Mouse (Mus musculus) midbrain, embryonic 14.5 days (tissue): Measurements from ENCODE around the gene Ppfia3. TPM values are rescaled to one million over a fixed set of nuclear protein-coding genes. Genes with fewer than 3 reads are reported as not detected.
"Not testable (repeated sequence)": the region's sequence is repeated elsewhere in the genome, so short reads cannot be mapped to it uniquely, and the experiment has no call there.

ENCODE experiments used
- ATAC-seq: fragments of 200-750 bp; cut with Nextera tagmentation; 2 replicates; pipeline ENCODE4 v1.8.0; 2017; ENCODE audit warnings: moderate number of reproducible peaks, moderate library complexity; ENCODE audit not compliant: low FRiP score, low TSS enrichment
- DNase-seq: peaks from one replicate; pipeline ENCODE4 v3.0.0-alpha.2; 2015
- H3K27ac ChIP-seq: fragments of 300-500 bp; sonication (generic); replicated peaks from 2 replicates; pipeline ENCODE4 v1.5.1; 2014; ENCODE audit warnings: mild to moderate bottlenecking, low read depth, low read length, moderate library complexity
- H3K27me3 ChIP-seq: fragments of 300-500 bp; sonication (generic); 2 replicates; pipeline ENCODE4 v1.6.1; 2014; ENCODE audit warnings: low read length, control low read depth, mixed read lengths; ENCODE audit not compliant: control insufficient read depth, insufficient read depth
- H3K36me3 ChIP-seq: fragments of 300-500 bp; sonication (generic); 2 replicates; pipeline ENCODE4 v1.6.1; 2014; ENCODE audit warnings: low read length, control low read depth; ENCODE audit not compliant: control insufficient read depth, insufficient read depth
- H3K4me1 ChIP-seq: fragments of 300-500 bp; sonication (generic); 2 replicates; pipeline ENCODE4 v1.6.1; 2014; ENCODE audit warnings: mild to moderate bottlenecking, antibody characterized with exemption, low read length, control low read depth; ENCODE audit not compliant: control insufficient read depth, insufficient read depth
- H3K4me2 ChIP-seq: fragments of 300-500 bp; sonication (generic); 2 replicates; pipeline ENCODE4 v1.6.1; 2014; ENCODE audit warnings: mild to moderate bottlenecking, low read length, moderate library complexity
- H3K4me3 ChIP-seq: fragments of 300-500 bp; sonication (generic); replicated peaks from 2 replicates; pipeline ENCODE4 v1.5.1; 2014; ENCODE audit warnings: low read depth, low read length
- H3K9ac ChIP-seq: fragments of 300-500 bp; sonication (generic); replicated peaks from 2 replicates; pipeline ENCODE4 v1.6.1; 2014; ENCODE audit warnings: mild to moderate bottlenecking, low read length, moderate library complexity
- H3K9me3 ChIP-seq: fragments of 300-500 bp; sonication (generic); 2 replicates; pipeline ENCODE4 v1.6.1; 2016; ENCODE audit warnings: low read length, control low read depth, mixed read lengths; ENCODE audit not compliant: control insufficient read depth
- WGBS: fragments of 180-500 bp; shearing (Covaris S2); extraction: QIAGEN DNeasy Blood & Tissue Kit; methylation state at CpG from one replicate; pipeline ENCODE4 v1.1.7; 2014; 5-methylcytosine and 5-hydroxymethylcytosine counted together
- polyA plus RNA-seq: library from polyadenylated mRNA; unstranded; fragments of >200 nt; fragmentation: Nextera tagmentation; extraction: Ambion mirVana; gene quantifications from 2 replicates; pipeline ENCODE4 v1.2.1, GENCODE M21; 2014

Ppfia3 gene
- polyA plus RNA-seq, 1 experiment from 2014 or later: 26.9 TPM

GRCm38 (mm10) chr7:45396337-45396775, 29.5 kb upstream of the Ppfia3 start:
- peak overlapping the region; percentile 68 for H3K4me3 ChIP-seq
- H3K9ac ChIP-seq: peak overlapping the region; percentile 24; the same call in 1 of the 2 replicates
- peak overlapping the region; percentile 59 for H3K4me2 ChIP-seq
- not testable (repeated sequence) for H3K27me3 ChIP-seq, DNase-seq, H3K9me3 ChIP-seq
- peaks cover 18% of the 10 kb centered on the region for H3K4me1 ChIP-seq
- 5% methylated on average over 3 of the region's 3 CpGs for WGBS
- peaks cover 17% of the 10 kb centered on the region for H3K36me3 ChIP-seq
- ATAC-seq: peak; percentile 7
- H3K27ac ChIP-seq: 0 out of 2 replicates have a peak overlapping the region, but pooled peaks have one; percentile 69

- peak within 1 kb of the TSS; percentile 95 for H3K27ac ChIP-seq
- H3K4me1 ChIP-seq: peaks cover 18% of the 10 kb centered on the region
- peaks cover 22% of the 10 kb centered on the region for H3K36me3 ChIP-seq
- H3K27me3 ChIP-seq: no peaks in the 10 kb centered on the region
- peak within 1 kb of the TSS; percentile 68 for H3K4me3 ChIP-seq
- WGBS: under 1% methylated on average over 60 of the region's 60 CpGs
- H3K9ac ChIP-seq: peak within 1 kb of the TSS; percentile 87
- peak within 1 kb of the TSS; percentile 99 for H3K4me2 ChIP-seq
- H3K9me3 ChIP-seq: no peaks in the 10 kb centered on the region
- ATAC-seq (peak; percentile 96), DNase-seq (peak; percentile 100)
Measured at GRCm38 (mm10) chr7:45395578-45396336, 28.9 kb upstream of the Ppfia3 start, which contains the start of gene Snrnp70. Snrnp70 (minus strand) TSS chr7:45395742.

DNA sequence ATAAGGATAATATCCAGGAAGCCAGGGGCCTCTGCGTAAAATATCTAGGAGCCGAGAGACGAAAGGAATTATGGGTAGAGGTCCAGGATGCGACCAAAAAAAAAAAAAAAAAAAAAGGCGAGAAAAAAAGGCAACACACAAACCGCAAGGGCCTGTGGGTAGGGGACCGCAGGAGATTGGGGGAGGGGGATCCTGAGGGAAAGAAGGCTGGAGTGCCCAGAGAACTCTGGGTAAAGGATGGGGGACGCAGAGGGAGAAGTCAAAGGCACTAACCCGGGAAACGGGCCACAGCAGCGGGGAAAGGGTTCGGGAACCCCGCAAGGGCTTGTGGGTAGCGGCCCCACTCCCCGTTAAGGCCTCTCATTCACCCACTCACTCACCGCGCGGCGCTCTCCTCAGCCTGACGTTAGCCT, 28.3 kb upstream of the Ppfia3 start:
- no peaks in the 10 kb centered on the region for H3K9me3 ChIP-seq
- peak overlapping the region; percentile 95 for H3K27ac ChIP-seq
- peaks cover 29% of the 10 kb centered on the region for H3K36me3 ChIP-seq
- H3K4me2 ChIP-seq: peak overlapping the region; percentile 99
- H3K4me1 ChIP-seq: peaks cover 18% of the 10 kb centered on the region
- peak; percentile 81 for ATAC-seq
- H3K9ac ChIP-seq: peak overlapping the region; percentile 87
- peak overlapping the region; percentile 68 for H3K4me3 ChIP-seq
- WGBS: 0% methylated on average over 20 of the region's 20 CpGs
- peak; percentile 88 for DNase-seq
- no peaks in the 10 kb centered on the region for H3K27me3 ChIP-seq

- WGBS: 94% methylated on average over 3 of the region's 3 CpGs
- no peak overlapping the region for H3K27ac ChIP-seq
- H3K27me3 ChIP-seq: no peaks in the 10 kb centered on the region
- no peak overlapping the region for H3K9ac ChIP-seq
- ATAC-seq (no peak), DNase-seq (no peak)
- no peak overlapping the region for H3K4me2 ChIP-seq
- H3K4me1 ChIP-seq: no peaks in the 10 kb centered on the region
- H3K36me3 ChIP-seq: peaks cover 99% of the 10 kb centered on the region
- no peak overlapping the region for H3K4me3 ChIP-seq
- H3K9me3 ChIP-seq: no peaks in the 10 kb centered on the region
Measured at GRCm38 (mm10) chr7:45386077-45386476, 19.3 kb upstream of the Ppfia3 start.

GRCm38 (mm10) chr7:45376057-45376456, 9.2 kb upstream of the Ppfia3 start:
- no peaks in the 10 kb centered on the region for H3K27me3 ChIP-seq
- no peak overlapping the region for H3K4me2 ChIP-seq
- H3K4me3 ChIP-seq: no peak overlapping the region
- H3K27ac ChIP-seq: no peak overlapping the region
- H3K9ac ChIP-seq: no peak overlapping the region
- no peak for ATAC-seq
- peaks cover 86% of the 10 kb centered on the region for H3K36me3 ChIP-seq
- H3K9me3 ChIP-seq: no peaks in the 10 kb centered on the region
- no peaks in the 10 kb centered on the region for H3K4me1 ChIP-seq
- DNase-seq: no peak
- WGBS: 87% methylated on average over 1 of the region's 1 CpGs

DNA sequence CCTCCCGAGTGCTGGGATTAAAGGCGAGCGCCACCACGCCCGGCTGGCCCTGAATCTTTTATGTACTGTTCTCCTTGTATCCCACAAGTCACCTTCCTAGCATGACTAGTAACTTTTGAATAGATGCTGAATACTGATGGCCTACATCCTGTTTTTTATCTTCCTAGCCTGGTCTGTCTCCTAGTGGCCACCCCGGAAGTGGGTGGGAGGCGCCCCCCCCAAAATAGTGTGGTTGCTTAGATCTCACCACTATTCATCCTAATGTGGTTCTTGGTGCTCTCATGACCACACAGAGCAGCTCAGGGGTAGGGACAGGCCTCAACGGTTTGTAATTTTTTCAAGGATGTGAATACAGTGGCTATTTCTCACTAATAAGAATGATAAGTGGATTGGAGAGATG, 7.8 kb upstream of the Ppfia3 start:
- H3K4me2 ChIP-seq: no peak overlapping the region
- H3K27me3 ChIP-seq: peaks cover 5% of the 10 kb centered on the region; the same call in 1 of the 2 replicates
- H3K4me1 ChIP-seq: peaks cover 10% of the 10 kb centered on the region; the same call in 1 of the 2 replicates
- H3K9me3 ChIP-seq: no peaks in the 10 kb centered on the region
- H3K36me3 ChIP-seq: peaks cover 72% of the 10 kb centered on the region
- no peak for DNase-seq
- H3K27ac ChIP-seq: no peak overlapping the region
- H3K4me3 ChIP-seq: no peak overlapping the region
- ATAC-seq: no peak
- no peak overlapping the region for H3K9ac ChIP-seq
- 93% methylated on average over 8 of the region's 8 CpGs for WGBS

DNA sequence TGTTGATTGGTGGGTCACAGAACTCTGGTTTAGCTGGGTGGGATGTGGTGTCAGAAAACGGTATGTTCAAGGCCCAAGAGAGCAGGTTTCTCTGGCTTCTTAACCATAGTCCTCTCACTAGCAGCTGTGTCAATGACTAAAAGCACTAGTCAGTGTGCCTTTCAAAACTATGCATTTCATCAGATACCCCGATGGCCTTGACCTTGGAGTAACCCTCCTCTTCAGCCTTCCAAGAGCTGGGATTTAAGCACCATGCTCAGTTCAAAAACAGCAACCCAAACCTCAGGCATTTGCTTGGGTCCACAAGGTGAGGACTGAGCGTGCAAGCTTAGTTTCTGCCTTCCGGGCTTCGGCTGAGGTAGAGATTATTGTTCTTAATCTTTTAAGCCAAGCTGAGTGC, 5.6 kb upstream of the Ppfia3 start:
- H3K4me3 ChIP-seq: no peak overlapping the region
- ATAC-seq: no peak
- H3K4me1 ChIP-seq: peaks cover 19% of the 10 kb centered on the region
- peaks cover 16% of the 10 kb centered on the region for H3K27me3 ChIP-seq
- peaks cover 50% of the 10 kb centered on the region for H3K36me3 ChIP-seq
- no peak overlapping the region for H3K4me2 ChIP-seq
- H3K9ac ChIP-seq: no peak overlapping the region
- no peaks in the 10 kb centered on the region for H3K9me3 ChIP-seq
- 79% methylated on average over 5 of the region's 5 CpGs for WGBS
- DNase-seq: no peak
- H3K27ac ChIP-seq: no peak overlapping the region

GRCm38 (mm10) chr7:45370475-45371311, 3.9 kb upstream of the Ppfia3 start, which contains the start of gene Lin7b:
Lin7b (minus strand) TSS chr7:45370583.
- H3K36me3 ChIP-seq: peaks cover 34% of the 10 kb centered on the region
- peak within 1 kb of the TSS; percentile 93 for H3K4me2 ChIP-seq
- H3K27me3 ChIP-seq: peaks cover 16% of the 10 kb centered on the region
- peaks cover 22% of the 10 kb centered on the region for H3K4me1 ChIP-seq
- no peak within 1 kb of the TSS for H3K27ac ChIP-seq
- peak within 1 kb of the TSS; percentile 48 for H3K4me3 ChIP-seq
- no peaks in the 10 kb centered on the region for H3K9me3 ChIP-seq
- DNase-seq (peak; percentile 83), ATAC-seq (peak; percentile 28; the same call in 1 of the 2 replicates)
- 11% methylated on average over 28 of the region's 28 CpGs for WGBS
- H3K9ac ChIP-seq: peak within 1 kb of the TSS; percentile 56
